Mouse (Mus musculus) limb, embryonic 14.5 days (tissue): ENCODE results near the gene E130114P18Rik. TPM values are rescaled to one million over a fixed set of nuclear protein-coding genes. Genes with fewer than 3 reads are reported as not detected.

ENCODE experiments used
- ATAC-seq: fragments of 200-750 bp; cut with Nextera tagmentation; 2 replicates; pipeline ENCODE4 v1.8.0; 2017; ENCODE audit warnings: low read depth, moderate number of reproducible peaks, moderate TSS enrichment; ENCODE audit not compliant: low FRiP score
- DNase-seq: peaks from one replicate; pipeline ENCODE4 v3.0.0-alpha.2; 2015; ENCODE audit warnings: low spot score
- H3K27ac ChIP-seq: fragments of 300-500 bp; sonication (generic); replicated peaks from 2 replicates; pipeline ENCODE4 v1.5.1; 2014; ENCODE audit warnings: low read depth, mild to moderate bottlenecking, low read length, moderate library complexity, mixed read lengths
- H3K27me3 ChIP-seq: fragments of 300-500 bp; sonication (generic); 2 replicates; pipeline ENCODE4 v1.6.1; 2014; ENCODE audit warnings: low read length, mixed read lengths; ENCODE audit not compliant: control insufficient read depth, insufficient read depth
- H3K36me3 ChIP-seq: fragments of 300-500 bp; sonication (generic); 2 replicates; pipeline ENCODE4 v1.6.1; 2014; ENCODE audit warnings: mild to moderate bottlenecking, low read length, moderate library complexity, mixed read lengths; ENCODE audit not compliant: control insufficient read depth, insufficient read depth
- H3K4me1 ChIP-seq: fragments of 300-500 bp; sonication (generic); 2 replicates; pipeline ENCODE4 v1.6.1; 2014; ENCODE audit warnings: antibody characterized with exemption, low read length, mixed read lengths; ENCODE audit not compliant: control insufficient read depth, insufficient read depth
- H3K4me2 ChIP-seq: fragments of 300-500 bp; sonication (generic); replicated peaks from 2 replicates; pipeline ENCODE4 v1.6.1; 2014; ENCODE audit warnings: low read depth, mild to moderate bottlenecking, low read length, moderate library complexity; ENCODE audit not compliant: severe bottlenecking
- H3K4me3 ChIP-seq: fragments of 300-500 bp; sonication (generic); replicated peaks from 2 replicates; pipeline ENCODE4 v1.5.1; 2014; ENCODE audit warnings: low read length
- H3K9ac ChIP-seq: fragments of 300-500 bp; sonication (generic); 2 replicates; pipeline ENCODE4 v1.6.1; 2014; ENCODE audit warnings: mild to moderate bottlenecking, low read depth, low read length, moderate library complexity; ENCODE audit not compliant: severe bottlenecking
- H3K9me3 ChIP-seq: fragments of 300-500 bp; sonication (generic); 2 replicates; pipeline ENCODE4 v1.6.1; 2016; ENCODE audit warnings: low read length; ENCODE audit not compliant: control insufficient read depth
- POLR2A ChIP-seq: fragments of 200-500 bp; IDR thresholded peaks from 2 replicates; pipeline ENCODE4 v1.8.0; 2012; ENCODE audit warnings: inconsistent platforms, mild to moderate bottlenecking, moderate library complexity, borderline replicate concordance; ENCODE audit not compliant: insufficient read depth, insufficient read length; ENCODE audit errors: extremely low read depth
- WGBS: fragments of 180-500 bp; shearing (Covaris S2); extraction: QIAGEN DNeasy Blood & Tissue Kit; methylation state at CpG from one replicate; pipeline ENCODE4 v1.1.7; 2014; 5-methylcytosine and 5-hydroxymethylcytosine counted together
- polyA plus RNA-seq, 2 experiments: library from polyadenylated mRNA; depleted of rRNA in 1 of 2; stranded (reverse) in 1 of 2; unstranded in 1 of 2; fragments of >200 nt; fragmentation: Nextera tagmentation in 1 of 2; extraction: Ambion mirVana in 1 of 2; gene quantifications; 2 replicates each; pipeline versions ENCODE4 v1.2.1 to v1.2.3; 2012 to 2014

The E130114P18Rik gene
- polyA plus RNA-seq (2012; rRNA removed) (2.1 and 2.2 TPM in 2 replicates), polyA plus RNA-seq (2014; fragmentation: Nextera tagmentation; extraction: Ambion mirVana) (4.6 and 4.9 TPM in 2 replicates)

GRCm38 (mm10) chr4:97777706-97778176 lies at the start of gene E130114P18Rik:
TSS of gene E130114P18Rik (minus strand) at chr4:97778078.
- peaks cover under 1% of the 10 kb centered on the region for H3K36me3 ChIP-seq
- peak within 1 kb of the TSS; percentile 97 for H3K4me3 ChIP-seq
- WGBS, result 1% methylated on average over 31 of the region's 37 CpGs
- peak; percentile 47; the same call in 1 of the 2 replicates for TF ChIP-seq POLR2A
- H3K27me3 ChIP-seq, result no peaks in the 10 kb centered on the region
- H3K4me2 ChIP-seq, result peak within 1 kb of the TSS; percentile 84
- peak; percentile 66 for ATAC-seq
- DNase-seq, result peak; percentile 77
- peak within 1 kb of the TSS; percentile 100 for H3K9ac ChIP-seq
- H3K27ac ChIP-seq, result peak within 1 kb of the TSS; percentile 99
- peaks cover 28% of the 10 kb centered on the region for H3K4me1 ChIP-seq
- no peaks in the 10 kb centered on the region for H3K9me3 ChIP-seq

GRCm38 (mm10) chr4:97827115-97827514 lies 49.2 kb upstream of the E130114P18Rik start:
- Histone ChIP-seq H3K27ac (no peak overlapping the region), H3K9me3 (no peaks in the 10 kb centered on the region), H3K36me3 (peaks cover 11% of the 10 kb centered on the region; the same call in 1 of the 2 replicates), H3K9ac (no peak overlapping the region), H3K4me1 (peaks cover 17% of the 10 kb centered on the region; the same call in 1 of the 2 replicates), H3K4me2 (no peak overlapping the region), H3K4me3 (no peak overlapping the region), H3K27me3 (no peaks in the 10 kb centered on the region)
- WGBS, result 38% methylated on average over 6 of the region's 6 CpGs
- ATAC-seq (peak; percentile 53; the same call in 1 of the 2 replicates), DNase-seq (no peak)
- TF ChIP-seq POLR2A, result no peak

DNA sequence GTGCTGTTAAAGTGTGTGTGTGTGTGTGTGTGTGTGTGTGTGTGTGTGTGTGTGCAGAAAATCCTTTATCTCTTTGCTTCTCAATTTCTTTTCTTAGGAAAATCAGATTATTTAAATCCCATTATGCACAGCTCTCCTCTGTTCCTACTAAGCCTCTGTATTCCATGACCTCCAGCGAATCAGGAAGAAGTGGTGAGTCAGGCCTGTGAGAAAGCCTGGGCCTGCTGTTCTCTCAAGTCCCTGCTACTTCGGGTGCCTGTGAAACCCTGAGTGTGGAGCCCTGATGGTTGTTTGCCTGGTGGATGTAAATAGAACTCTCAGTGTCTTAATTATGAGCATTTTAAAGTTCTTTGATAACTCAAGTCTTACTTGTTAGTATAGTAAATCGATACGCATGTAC lies 48.0 kb upstream of the E130114P18Rik start:
- H3K27ac ChIP-seq, result no peak overlapping the region
- no peak overlapping the region for H3K9ac ChIP-seq
- peaks cover 19% of the 10 kb centered on the region; the same call in 1 of the 2 replicates for H3K4me1 ChIP-seq
- TF ChIP-seq POLR2A, result no peak
- no peak for ATAC-seq
- H3K27me3 ChIP-seq, result no peaks in the 10 kb centered on the region
- 79% methylated on average over 4 of the region's 4 CpGs for WGBS
- no peak overlapping the region for H3K4me3 ChIP-seq
- H3K9me3 ChIP-seq, result no peaks in the 10 kb centered on the region
- H3K4me2 ChIP-seq, result no peak overlapping the region
- H3K36me3 ChIP-seq, result 0 out of 2 replicates have a peak, but pooled peaks cover 5% of the 10 kb centered on the region
- DNase-seq, result no peak

GRCm38 (mm10) chr4:97825432-97825831 lies 47.6 kb upstream of the E130114P18Rik start:
- Histone ChIP-seq H3K4me2 (no peak overlapping the region), H3K4me3 (no peak overlapping the region), H3K27me3 (no peaks in the 10 kb centered on the region), H3K36me3 (0 out of 2 replicates have a peak, but pooled peaks cover 3% of the 10 kb centered on the region), H3K9me3 (no peaks in the 10 kb centered on the region), H3K4me1 (peaks cover 19% of the 10 kb centered on the region; the same call in 1 of the 2 replicates), H3K27ac (no peak overlapping the region), H3K9ac (no peak overlapping the region)
- DNase-seq (no peak), ATAC-seq (no peak)
- TF ChIP-seq POLR2A, result no peak
- WGBS, result 86% methylated on average over 4 of the region's 4 CpGs

DNA sequence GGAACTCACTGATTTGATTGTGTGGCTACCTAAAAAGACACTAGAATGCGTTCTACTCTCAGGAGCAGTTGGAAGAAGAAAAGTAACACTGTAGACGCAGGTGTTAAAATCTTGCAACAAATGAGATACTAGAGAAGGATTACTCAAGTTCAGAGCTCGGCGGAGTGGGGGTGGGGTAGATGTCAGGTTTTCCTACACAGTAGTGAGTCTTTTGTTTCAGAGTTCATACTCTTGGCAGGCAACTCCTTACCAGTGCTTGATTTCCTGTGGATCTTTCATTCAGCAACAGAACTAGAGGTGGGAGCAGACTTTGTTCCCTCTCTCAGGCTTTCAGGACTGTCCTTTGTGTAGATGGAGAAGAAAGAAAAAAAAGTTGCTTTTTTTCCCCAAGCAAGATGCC lies 46.6 kb upstream of the E130114P18Rik start:
- Histone ChIP-seq H3K9ac (no peak overlapping the region), H3K4me2 (no peak overlapping the region), H3K9me3 (no peaks in the 10 kb centered on the region), H3K27ac (no peak overlapping the region), H3K4me1 (peaks cover 19% of the 10 kb centered on the region; the same call in 1 of the 2 replicates), H3K4me3 (no peak overlapping the region), H3K27me3 (no peaks in the 10 kb centered on the region), H3K36me3 (no peaks in the 10 kb centered on the region)
- TF ChIP-seq POLR2A, result no peak
- DNase-seq (no peak), ATAC-seq (no peak)
- 69% methylated on average over 4 of the region's 4 CpGs for WGBS
